Mouse (Mus musculus) CH12.LX (cell line): ENCODE results near the gene Exosc8. TPM values are rescaled to one million over a fixed set of nuclear protein-coding genes. Genes with fewer than 3 reads are reported as not detected.

ENCODE experiments used
- DNase-seq: peaks from one replicate; pipeline ENCODE4 v3.0.0-alpha.2; 2013; ENCODE audit errors: extremely low read depth
- H3K27ac ChIP-seq: 2 replicates; pipeline ENCODE4 v1.5.1; 2012; ENCODE audit warnings: low read depth, mild to moderate bottlenecking, control low read depth, moderate library complexity; ENCODE audit not compliant: insufficient read depth
- H3K27me3 ChIP-seq: replicated peaks from 2 replicates; pipeline ENCODE3; 2012; ENCODE audit warnings: inconsistent platforms
- H3K36me3 ChIP-seq, 2 experiments: replicated peaks in 1 of 2; 2 replicates each; pipeline versions ENCODE3 to v1.6.1; 2012; ENCODE audit warnings: inconsistent platforms in 1 of 2, low read length in 1 of 2, mild to moderate bottlenecking in 1 of 2, mixed read lengths in 1 of 2, moderate library complexity in 1 of 2; ENCODE audit not compliant: control insufficient read depth in 1 of 2, insufficient read depth in 1 of 2
- H3K4me1 ChIP-seq, 2 experiments: 2 replicates each; pipeline ENCODE4 v1.6.1; 2012; ENCODE audit warnings: inconsistent platforms in 1 of 2, moderate library complexity in 1 of 2; ENCODE audit not compliant: insufficient read depth in 2 of 2, control insufficient read depth in 1 of 2
- H3K4me2 ChIP-seq: 2 replicates; pipeline ENCODE4 v1.6.1; 2012; ENCODE audit warnings: low read depth, mild to moderate bottlenecking, control low read depth; ENCODE audit not compliant: poor library complexity, insufficient read depth, severe bottlenecking
- H3K4me3 ChIP-seq, 3 experiments: fragments of 150-350 bp in 1 of 3; sonication (generic) in 1 of 3; replicated peaks in 1 of 3; 2 replicates each; pipeline versions ENCODE3 to v1.5.1; 2011 to 2012; ENCODE audit warnings: low read depth in 2 of 3, low read length in 2 of 3, mild to moderate bottlenecking in 2 of 3, moderate library complexity in 2 of 3, control low read depth in 1 of 3, improper control_type of control experiment in 1 of 3, inconsistent platforms in 1 of 3, mixed read lengths in 1 of 3; ENCODE audit not compliant: poor library complexity in 1 of 3
- H3K79me2 ChIP-seq: replicated peaks from 2 replicates; pipeline ENCODE4 v1.6.1; 2012; ENCODE audit warnings: mild to moderate bottlenecking, moderate library complexity; ENCODE audit not compliant: control insufficient read depth, poor library complexity, insufficient read depth, severe bottlenecking; ENCODE audit errors: extremely low read depth
- H3K9ac ChIP-seq: 2 replicates; pipeline ENCODE4 v1.6.1; 2012; ENCODE audit warnings: low read depth, mild to moderate bottlenecking, control low read depth, moderate library complexity; ENCODE audit not compliant: insufficient read depth
- H3K9me3 ChIP-seq: replicated peaks from 2 replicates; pipeline ENCODE3; 2012; ENCODE audit warnings: low read length, inconsistent platforms, mixed read lengths
- BHLHE40 ChIP-seq: IDR thresholded peaks from 2 replicates; pipeline ENCODE4 v1.6.1; 2011; ENCODE audit warnings: mild to moderate bottlenecking, low read depth, low read length, improper control_type of control experiment
- CHD1 ChIP-seq: IDR thresholded peaks from 2 replicates; pipeline ENCODE4 v1.6.1; 2012; ENCODE audit warnings: low read depth, low read length, improper control_type of control experiment, inconsistent platforms
- CTCF ChIP-seq, 2 experiments: IDR thresholded peaks in 1 of 2; conservative IDR thresholded peaks in 1 of 2; 2 replicates each; pipeline ENCODE4 v1.5.1; 2011 to 2012; ENCODE audit warnings: low read depth in 2 of 2, low read length in 2 of 2, improper control_type of control experiment in 1 of 2, inconsistent platforms in 1 of 2, mild to moderate bottlenecking in 1 of 2, moderate library complexity in 1 of 2
- E2F4 ChIP-seq: IDR thresholded peaks from 2 replicates; pipeline ENCODE4 v1.6.1; 2011; ENCODE audit warnings: low read depth, low read length, improper control_type of control experiment; ENCODE audit not compliant: insufficient replicate concordance
- ELF1 ChIP-seq: IDR thresholded peaks from 2 replicates; pipeline ENCODE4 v1.6.1; 2014; ENCODE audit warnings: low read depth, mild to moderate bottlenecking, inconsistent platforms, low read length, improper control_type of control experiment
- EP300 ChIP-seq: IDR thresholded peaks from 2 replicates; pipeline ENCODE4 v1.6.1; 2011; ENCODE audit warnings: low read length, improper control_type of control experiment
- JUN ChIP-seq: IDR thresholded peaks from 2 replicates; pipeline ENCODE4 v1.6.1; 2011; ENCODE audit warnings: low read depth, mild to moderate bottlenecking, low read length, improper control_type of control experiment, moderate library complexity; ENCODE audit not compliant: insufficient read depth
- JUND ChIP-seq: conservative IDR thresholded peaks from 2 replicates; pipeline ENCODE4 v1.6.1; 2011; ENCODE audit warnings: low read depth, low read length, improper control_type of control experiment
- MAFK ChIP-seq: IDR thresholded peaks from 2 replicates; pipeline ENCODE4 v1.6.1; 2011; ENCODE audit warnings: low read length, improper control_type of control experiment; ENCODE audit not compliant: insufficient replicate concordance
- MAX ChIP-seq: IDR thresholded peaks from 2 replicates; pipeline ENCODE4 v1.6.1; 2011; ENCODE audit warnings: low read length, improper control_type of control experiment
- MXI1 ChIP-seq: IDR thresholded peaks from 2 replicates; pipeline ENCODE4 v1.6.1; 2011; ENCODE audit warnings: mild to moderate bottlenecking, low read depth, low read length, improper control_type of control experiment
- MYC ChIP-seq: IDR thresholded peaks from 2 replicates; pipeline ENCODE4 v1.6.1; 2011; ENCODE audit warnings: low read depth, mild to moderate bottlenecking, improper control_type of control experiment, low read length
- NELFE ChIP-seq: IDR thresholded peaks from 2 replicates; pipeline ENCODE4 v1.6.1; 2011; ENCODE audit warnings: low read depth, low read length, improper control_type of control experiment
- NRF1 ChIP-seq: IDR thresholded peaks from 2 replicates; pipeline ENCODE4 v1.6.1; 2014; ENCODE audit warnings: low read depth, mild to moderate bottlenecking, inconsistent platforms, low read length, improper control_type of control experiment, moderate library complexity
- POLR2A ChIP-seq: IDR thresholded peaks from 2 replicates; pipeline ENCODE4 v1.6.1; 2011; ENCODE audit warnings: low read depth, mild to moderate bottlenecking, improper control_type of control experiment, low read length
- SIN3A ChIP-seq: IDR thresholded peaks from 2 replicates; pipeline ENCODE4 v1.6.1; 2012; ENCODE audit warnings: low read length, improper control_type of control experiment, inconsistent platforms
- TBP ChIP-seq: conservative IDR thresholded peaks from 2 replicates; pipeline ENCODE4 v1.6.1; 2011; ENCODE audit warnings: low read depth, low read length, improper control_type of control experiment
- UBTF ChIP-seq: IDR thresholded peaks from 2 replicates; pipeline ENCODE4 v1.6.1; 2012; ENCODE audit warnings: low read depth, mild to moderate bottlenecking, inconsistent platforms, low read length, improper control_type of control experiment, moderate library complexity
- USF1 ChIP-seq: IDR thresholded peaks from 2 replicates; pipeline ENCODE4 v1.6.1; 2014; ENCODE audit warnings: low read depth, mild to moderate bottlenecking, inconsistent platforms, low read length, improper control_type of control experiment
- USF2 ChIP-seq: conservative IDR thresholded peaks from 2 replicates; pipeline ENCODE4 v1.6.1; 2011; ENCODE audit warnings: low read depth, low read length, improper control_type of control experiment
- ZC3H11A ChIP-seq: IDR thresholded peaks from 2 replicates; pipeline ENCODE4 v1.6.1; 2012; ENCODE audit warnings: low read depth, mild to moderate bottlenecking, inconsistent platforms, low read length, improper control_type of control experiment
- ZKSCAN1 ChIP-seq: IDR thresholded peaks from 2 replicates; pipeline ENCODE4 v1.6.1; 2012; ENCODE audit warnings: low read depth, inconsistent platforms, low read length, improper control_type of control experiment, borderline replicate concordance
- ZMIZ1 ChIP-seq: IDR thresholded peaks from 2 replicates; pipeline ENCODE4 v1.6.1; 2012; ENCODE audit warnings: low read depth, mild to moderate bottlenecking, inconsistent platforms, low read length, improper control_type of control experiment
- dilution Hi-C: fragments of 300-500 bp; cut with MboI; formaldehyde crosslinking; loops from 2 replicates; pipeline ENCODE4 v1.14.3; 2020; ENCODE audit warnings: low sequenced_read_pairs; ENCODE audit not compliant: extremely low pct_unique_long_range_greater_than_20kb, extremely low pct_ligation_motif_present
- in situ Hi-C: fragments of 300-500 bp; cut with MboI; formaldehyde crosslinking; loops from 3 replicates; pipeline ENCODE4 v1.14.3; 2019; ENCODE audit warnings: low sequenced_read_pairs, low pct_ligation_motif_present, low pct_unique_long_range_greater_than_20kb, mixed read lengths
- polyA plus RNA-seq: library from polyadenylated mRNA; unstranded; fragments of >175 nt; gene quantifications from 2 replicates; pipeline ENCODE4 v1.2.1, GENCODE M21; 2012; ENCODE audit warnings: low read depth; ENCODE audit not compliant: insufficient read length
- total RNA-seq, 2 experiments: library from RNA; depleted of rRNA; stranded (reverse); fragments of 300-350 nt in 1 of 2; fragments of >200 nt in 1 of 2; gene quantifications; 2 replicates each; pipeline ENCODE4 v1.2.3; 2012 to 2014

Exosc8 gene
- total and polyA plus RNA-seq, 3 experiments: 102 to 238 (median 124) TPM

GRCm38 (mm10) chr3:54732371-54732770, 2.8 kb downstream of the Exosc8 start:
- no peak for DNase-seq
- in situ Hi-C loops: no loop called here
- Histone ChIP-seq H3K36me3 (peaks cover 34 to 60% of the 10 kb centered on the region in 2 experiments), H3K79me2 (peaks cover 31% of the 10 kb centered on the region), H3K4me3 (no peak overlapping the region), H3K4me1 (peaks cover 17 to 67% of the 10 kb centered on the region in 2 experiments), H3K9me3 (no peaks in the 10 kb centered on the region), H3K27me3 (no peaks in the 10 kb centered on the region), H3K4me2 (no peak overlapping the region), H3K27ac (no peak overlapping the region), H3K9ac (no peak overlapping the region)
- dilution Hi-C loops: no loop called here
- TF ChIP-seq USF2: no peak
- no peak for TF ChIP-seq USF1
- no peak for TF ChIP-seq MYC
- TF ChIP-seq SIN3A: no peak
- TF ChIP-seq JUND: no peak
- TF ChIP-seq BHLHE40: no peak
- TF ChIP-seq CTCF (conservative IDR thresholded peaks at IDR 0.05 in 1 of 2, IDR thresholded peaks at IDR 0.05 in 1 of 2; ENCODE audit: low read depth in 2 of 2, low read length in 2 of 2): no peak
- TF ChIP-seq MAX: no peak
- TF ChIP-seq JUN: no peak
- TF ChIP-seq ZMIZ1: no peak
- no peak for TF ChIP-seq ZC3H11A
- TF ChIP-seq MAFK: no peak
- TF ChIP-seq ELF1: no peak
- TF ChIP-seq NRF1: no peak
- TF ChIP-seq, all 38 proteins: peak for 0

GRCm38 (mm10) chr3:54731626-54732150, 3.5 kb downstream of the Exosc8 start:
- dilution Hi-C loops: no loop called here
- Histone ChIP-seq H3K79me2 (peaks cover 26% of the 10 kb centered on the region), H3K9ac (no peak overlapping the region), H3K36me3 (peaks cover 39 to 65% of the 10 kb centered on the region in 2 experiments), H3K4me1 (peaks cover 21 to 68% of the 10 kb centered on the region in 2 experiments), H3K27me3 (no peaks in the 10 kb centered on the region), H3K4me2 (no peak overlapping the region), H3K9me3 (no peaks in the 10 kb centered on the region)
- no peak for DNase-seq
- in situ Hi-C loops: no loop called here
- TF ChIP-seq POLR2A (no peak), UBTF (no peak), ELF1 (no peak), MAFK (no peak), ZMIZ1 (no peak), TBP (no peak), MXI1 (no peak), JUN (no peak), ZKSCAN1 (no peak), E2F4 (no peak), CTCF (conservative IDR thresholded peaks at IDR 0.05 in 1 of 2, IDR thresholded peaks at IDR 0.05 in 1 of 2; ENCODE audit: low read depth in 2 of 2, low read length in 2 of 2) (no peak), SIN3A (no peak), EP300 (no peak), MYC (no peak), MAX (no peak), NELFE (no peak), BHLHE40 (no peak), CHD1 (no peak)
- TF ChIP-seq, all 38 proteins: peak for 0
- Histone ChIP-seq H3K4me3 (no peak overlapping the region), H3K27ac (no peak overlapping the region)
